Mouse (Mus musculus): Measurements from ENCODE around the gene Gm20388. TPM values are rescaled to one million over a fixed set of nuclear protein-coding genes. Genes with fewer than 3 reads are reported as not detected.

Gene Gm20388
- polyA plus RNA-seq, 1 experiment from 2014 or later, result not detected

- Histone ChIP-seq H3K4me2 (ENCODE audit: low read length) (no peak overlapping the region), H3K9ac (ENCODE audit: low read length) (no peak overlapping the region), H3K9me3 (ENCODE audit: control insufficient read depth, low read length) (no peaks in the 10 kb centered on the region), H3K27ac (replicated peaks in 1 of 2; ENCODE audit: control insufficient read depth in 1 of 2, insufficient read depth in 1 of 2, low read depth in 2 of 2, low read length in 2 of 2) (no peak overlapping the region), H3K27me3 (ENCODE audit: control insufficient read depth, insufficient read depth, low read length) (no peaks in the 10 kb centered on the region), H3K4me1 (ENCODE audit: control insufficient read depth in 2 of 2, insufficient read depth in 2 of 2, low read length in 2 of 2) (peaks cover 4 to 18% of the 10 kb centered on the region in 2 experiments; a peak in 3 of 4 replicates), H3K4me3 (ENCODE audit: control insufficient read depth in 1 of 2, insufficient read depth in 1 of 2, low read depth in 1 of 2, low read length in 2 of 2) (no peak overlapping the region), H3K36me3 (ENCODE audit: control insufficient read depth, insufficient read depth, low read length) (peaks cover 98% of the 10 kb centered on the region)
- ATAC-seq (ENCODE audit: insufficient number of reproducible peaks, insufficient read depth, low FRiP score, low read depth), result no peak
- 51% methylated on average over 19 of the region's 19 CpGs for WGBS
Measured at GRCm38 (mm10) chr8:120574941-120575340, 664.3 kb downstream of the Gm20388 start.

GRCm38 (mm10) chr8:120575801-120576200 lies 665.2 kb downstream of the Gm20388 start:
- H3K9ac ChIP-seq (ENCODE audit: low read length), result no peak overlapping the region
- H3K36me3 ChIP-seq (ENCODE audit: control insufficient read depth, insufficient read depth, low read length), result peaks cover 100% of the 10 kb centered on the region
- no peak overlapping the region for H3K4me3 ChIP-seq (ENCODE audit: control insufficient read depth in 1 of 2, insufficient read depth in 1 of 2, low read depth in 1 of 2, low read length in 2 of 2)
- no peaks in the 10 kb centered on the region for H3K27me3 ChIP-seq (ENCODE audit: control insufficient read depth, insufficient read depth, low read length)
- no peaks in the 10 kb centered on the region for H3K9me3 ChIP-seq (ENCODE audit: control insufficient read depth, low read length)
- H3K4me2 ChIP-seq (ENCODE audit: low read length), result no peak overlapping the region
- H3K27ac ChIP-seq (replicated peaks in 1 of 2; ENCODE audit: control insufficient read depth in 1 of 2, insufficient read depth in 1 of 2, low read depth in 2 of 2, low read length in 2 of 2), result no peak overlapping the region
- WGBS, result 59% methylated on average over 9 of the region's 9 CpGs
- H3K4me1 ChIP-seq (ENCODE audit: control insufficient read depth in 2 of 2, insufficient read depth in 2 of 2, low read length in 2 of 2), result peaks cover 4 to 11% of the 10 kb centered on the region in 2 experiments; a peak in 3 of 4 replicates
- ATAC-seq (ENCODE audit: insufficient number of reproducible peaks, insufficient read depth, low FRiP score, low read depth), result no peak

- H3K27ac ChIP-seq (replicated peaks in 1 of 2; ENCODE audit: control insufficient read depth in 1 of 2, insufficient read depth in 1 of 2, low read depth in 2 of 2, low read length in 2 of 2), result no peak overlapping the region
- H3K9me3 ChIP-seq (ENCODE audit: control insufficient read depth, low read length), result no peaks in the 10 kb centered on the region
- H3K27me3 ChIP-seq (ENCODE audit: control insufficient read depth, insufficient read depth, low read length), result no peaks in the 10 kb centered on the region
- no peak overlapping the region for H3K4me2 ChIP-seq (ENCODE audit: low read length)
- no peak overlapping the region for H3K9ac ChIP-seq (ENCODE audit: low read length)
- H3K36me3 ChIP-seq (ENCODE audit: control insufficient read depth, insufficient read depth, low read length), result peaks cover 100% of the 10 kb centered on the region
- no peak for ATAC-seq (ENCODE audit: insufficient number of reproducible peaks, insufficient read depth, low FRiP score, low read depth)
- H3K4me3 ChIP-seq (ENCODE audit: control insufficient read depth in 1 of 2, insufficient read depth in 1 of 2, low read depth in 1 of 2, low read length in 2 of 2), result no peak overlapping the region
- WGBS, result 89% methylated on average over 17 of the region's 17 CpGs
- peaks cover 4 to 16% of the 10 kb centered on the region in 2 experiments; a peak in 3 of 4 replicates for H3K4me1 ChIP-seq (ENCODE audit: control insufficient read depth in 2 of 2, insufficient read depth in 2 of 2, low read length in 2 of 2)
Measured at GRCm38 (mm10) chr8:120577821-120578220, 667.2 kb downstream of the Gm20388 start.

GRCm38 (mm10) chr8:120580336-120581000 lies 669.8 kb downstream of the Gm20388 start:
- no peak overlapping the region for H3K4me3 ChIP-seq (ENCODE audit: control insufficient read depth in 1 of 2, insufficient read depth in 1 of 2, low read depth in 1 of 2, low read length in 2 of 2)
- no peaks in the 10 kb centered on the region for H3K27me3 ChIP-seq (ENCODE audit: control insufficient read depth, insufficient read depth, low read length)
- H3K27ac ChIP-seq (replicated peaks in 1 of 2; ENCODE audit: control insufficient read depth in 1 of 2, insufficient read depth in 1 of 2, low read depth in 2 of 2, low read length in 2 of 2), result no peak overlapping the region
- no peak for ATAC-seq (ENCODE audit: insufficient number of reproducible peaks, insufficient read depth, low FRiP score, low read depth)
- peaks cover 86% of the 10 kb centered on the region for H3K36me3 ChIP-seq (ENCODE audit: control insufficient read depth, insufficient read depth, low read length)
- no peak overlapping the region for H3K4me2 ChIP-seq (ENCODE audit: low read length)
- 77% methylated on average over 8 of the region's 8 CpGs for WGBS
- H3K9ac ChIP-seq (ENCODE audit: low read length), result no peak overlapping the region
- H3K4me1 ChIP-seq (ENCODE audit: control insufficient read depth in 2 of 2, insufficient read depth in 2 of 2, low read length in 2 of 2), result peaks cover 4 to 9% of the 10 kb centered on the region in 2 experiments; a peak in 2 of 4 replicates
- no peaks in the 10 kb centered on the region for H3K9me3 ChIP-seq (ENCODE audit: control insufficient read depth, low read length)

GRCm38 (mm10) chr8:120581329-120581728 lies 670.7 kb downstream of the Gm20388 start:
- no peaks in the 10 kb centered on the region for H3K27me3 ChIP-seq (ENCODE audit: control insufficient read depth, insufficient read depth, low read length)
- no peaks in the 10 kb centered on the region for H3K9me3 ChIP-seq (ENCODE audit: control insufficient read depth, low read length)
- 0 out of 4 replicates have a peak overlapping the region, but pooled peaks of 1 of the 2 experiments have one; percentile 9 for H3K27ac ChIP-seq (replicated peaks in 1 of 2; ENCODE audit: control insufficient read depth in 1 of 2, insufficient read depth in 1 of 2, low read depth in 2 of 2, low read length in 2 of 2)
- H3K4me3 ChIP-seq (ENCODE audit: control insufficient read depth in 1 of 2, insufficient read depth in 1 of 2, low read depth in 1 of 2, low read length in 2 of 2), result no peak overlapping the region
- no peak overlapping the region for H3K4me2 ChIP-seq (ENCODE audit: low read length)
- WGBS, result 91% methylated on average over 12 of the region's 12 CpGs
- H3K4me1 ChIP-seq (ENCODE audit: control insufficient read depth in 2 of 2, insufficient read depth in 2 of 2, low read length in 2 of 2), result peaks cover 0 to 9% of the 10 kb centered on the region in 2 experiments; a peak in 2 of 4 replicates
- peaks cover 85% of the 10 kb centered on the region for H3K36me3 ChIP-seq (ENCODE audit: control insufficient read depth, insufficient read depth, low read length)
- H3K9ac ChIP-seq (ENCODE audit: low read length), result no peak overlapping the region
- ATAC-seq (ENCODE audit: insufficient number of reproducible peaks, insufficient read depth, low FRiP score, low read depth), result no peak

- Histone ChIP-seq H3K4me1 (ENCODE audit: control insufficient read depth in 2 of 2, insufficient read depth in 2 of 2, low read length in 2 of 2) (peaks cover 0 to 9% of the 10 kb centered on the region in 2 experiments; a peak in 1 of 4 replicates), H3K4me2 (ENCODE audit: low read length) (no peak overlapping the region), H3K9me3 (ENCODE audit: control insufficient read depth, low read length) (no peaks in the 10 kb centered on the region), H3K4me3 (ENCODE audit: control insufficient read depth in 1 of 2, insufficient read depth in 1 of 2, low read depth in 1 of 2, low read length in 2 of 2) (no peak overlapping the region), H3K36me3 (ENCODE audit: control insufficient read depth, insufficient read depth, low read length) (peaks cover 84% of the 10 kb centered on the region), H3K9ac (ENCODE audit: low read length) (no peak overlapping the region), H3K27me3 (ENCODE audit: control insufficient read depth, insufficient read depth, low read length) (no peaks in the 10 kb centered on the region), H3K27ac (replicated peaks in 1 of 2; ENCODE audit: control insufficient read depth in 1 of 2, insufficient read depth in 1 of 2, low read depth in 2 of 2, low read length in 2 of 2) (0 out of 4 replicates have a peak overlapping the region, but pooled peaks of 1 of the 2 experiments have one; percentile 9)
- 80% methylated on average over 8 of the region's 8 CpGs for WGBS
- ATAC-seq (ENCODE audit: insufficient number of reproducible peaks, insufficient read depth, low FRiP score, low read depth), result no peak
Measured at GRCm38 (mm10) chr8:120581811-120582210, 671.2 kb downstream of the Gm20388 start.

- peaks cover 0 to 20% of the 10 kb centered on the region in 2 experiments; a peak in 1 of 4 replicates for H3K4me1 ChIP-seq (ENCODE audit: control insufficient read depth in 2 of 2, insufficient read depth in 2 of 2, low read length in 2 of 2)
- WGBS, result 86% methylated on average over 10 of the region's 10 CpGs
Measured at GRCm38 (mm10) chr8:120585521-120585920, 674.9 kb downstream of the Gm20388 start.

More at GRCm38 (mm10) chr8:120585521-120585920, 674.9 kb downstream of the Gm20388 start:
- Histone ChIP-seq H3K9me3 (ENCODE audit: control insufficient read depth, low read length) (no peaks in the 10 kb centered on the region), H3K27me3 (ENCODE audit: control insufficient read depth, insufficient read depth, low read length) (no peaks in the 10 kb centered on the region), H3K9ac (ENCODE audit: low read length) (no peak overlapping the region), H3K4me3 (ENCODE audit: control insufficient read depth in 1 of 2, insufficient read depth in 1 of 2, low read depth in 1 of 2, low read length in 2 of 2) (no peak overlapping the region), H3K27ac (replicated peaks in 1 of 2; ENCODE audit: control insufficient read depth in 1 of 2, insufficient read depth in 1 of 2, low read depth in 2 of 2, low read length in 2 of 2) (no peak overlapping the region), H3K36me3 (ENCODE audit: control insufficient read depth, insufficient read depth, low read length) (peaks cover 52% of the 10 kb centered on the region), H3K4me2 (ENCODE audit: low read length) (no peak overlapping the region)
- no peak for ATAC-seq (ENCODE audit: insufficient number of reproducible peaks, insufficient read depth, low FRiP score, low read depth)

Data from heart, embryonic 14.5 days (tissue).